Mouse (Mus musculus): Measurements from ENCODE around the gene Bbip1. TPM values are rescaled to one million over a fixed set of nuclear protein-coding genes. Genes with fewer than 3 reads are reported as not detected.

Gene Bbip1
- polyA plus RNA-seq, 1 experiment = 31.0 TPM

GRCm38 (mm10) chr19:53892838-53893359, 51.5 kb downstream of the Bbip1 start:
- Histone ChIP-seq H3K36me3 (ENCODE audit: control insufficient read depth, insufficient read depth) (no peaks in the 10 kb centered on the region), H3K4me2 (ENCODE audit: low read depth) (peak overlapping the region; percentile 1), H3K79me2 (ENCODE audit: control insufficient read depth, insufficient read depth) (no peaks in the 10 kb centered on the region), H3ac (ENCODE audit: control insufficient read depth, insufficient read length) (no peak overlapping the region), H3K27me3 (ENCODE audit: control insufficient read depth, insufficient read depth, insufficient read length) (no peaks in the 10 kb centered on the region), H3K4me3 (no peak overlapping the region)
- TF ChIP-seq REST (IDR thresholded peaks at IDR 0.05; ENCODE audit: insufficient read depth, insufficient read length) (no peak), MAX (IDR thresholded peaks at IDR 0.05; ENCODE audit: low read depth) (no peak), E2F4 (IDR thresholded peaks at IDR 0.05; ENCODE audit: insufficient read depth) (no peak), TCF12 (IDR thresholded peaks at IDR 0.05; ENCODE audit: insufficient read depth, poor library complexity, severe bottlenecking) (no peak)

DNA sequence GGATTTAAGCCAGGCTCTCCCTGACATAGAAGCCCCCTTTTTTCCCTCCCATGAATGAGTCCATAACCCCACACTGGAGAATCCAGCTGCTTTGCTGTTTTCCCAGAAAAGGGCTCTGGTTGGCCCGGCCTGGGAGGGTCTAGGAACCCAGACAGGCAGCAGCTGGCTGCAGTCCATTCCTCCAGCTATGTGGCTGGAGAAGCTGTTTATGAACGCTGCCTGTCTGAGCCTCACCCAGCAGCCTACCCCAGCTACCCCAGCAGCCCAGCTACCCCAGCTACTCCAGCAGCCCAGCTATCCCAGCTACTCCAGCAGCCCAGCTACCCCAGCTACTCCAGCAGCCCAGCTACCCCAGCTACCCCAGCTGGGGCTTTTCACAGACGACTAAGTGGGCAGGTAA, 52.4 kb downstream of the Bbip1 start, which contains the start of gene Pdcd4:
Pdcd4 (plus strand) TSS at position 171 of the 400 bp plus-strand sequence.
- Histone ChIP-seq H3K79me2 (ENCODE audit: control insufficient read depth, insufficient read depth) (no peaks in the 10 kb centered on the region), H3K36me3 (ENCODE audit: control insufficient read depth, insufficient read depth) (no peaks in the 10 kb centered on the region), H3ac (ENCODE audit: control insufficient read depth, insufficient read length) (no peak within 1 kb of the TSS), H3K4me2 (ENCODE audit: low read depth) (peak within 1 kb of the TSS; percentile 1), H3K27me3 (ENCODE audit: control insufficient read depth, insufficient read depth, insufficient read length) (no peaks in the 10 kb centered on the region), H3K4me3 (no peak within 1 kb of the TSS)
- TF ChIP-seq MYOD1 (IDR thresholded peaks at IDR 0.05; ENCODE audit: control insufficient read depth in 1 of 3, insufficient read length in 2 of 3, low read depth in 2 of 3) = peak in 1 of 3 experiments; percentile 11
- TF ChIP-seq TCF3 (IDR thresholded peaks at IDR 0.05; ENCODE audit: insufficient read length, low read depth) = no peak
- TF ChIP-seq TCF12 (IDR thresholded peaks at IDR 0.05; ENCODE audit: insufficient read depth, poor library complexity, severe bottlenecking) = no peak
- no peak for TF ChIP-seq MAX (IDR thresholded peaks at IDR 0.05; ENCODE audit: low read depth)
- TF ChIP-seq USF1 (IDR thresholded peaks at IDR 0.05; ENCODE audit: low read depth) = no peak
- TF ChIP-seq POLR2A (IDR thresholded peaks at IDR 0.05; ENCODE audit: insufficient read length, low read depth) = no peak
- no peak for TF ChIP-seq SRF (IDR thresholded peaks at IDR 0.05; ENCODE audit: control insufficient read depth, insufficient read length, low read depth)
- no peak for TF ChIP-seq CEBPB (IDR thresholded peaks at IDR 0.05; ENCODE audit: insufficient read depth, poor library complexity, severe bottlenecking)
- TF ChIP-seq POLR2AphosphoS2 (IDR thresholded peaks at IDR 0.05; ENCODE audit: insufficient read length, low read depth) = no peak
- TF ChIP-seq MYOG (IDR thresholded peaks at IDR 0.05; ENCODE audit: control insufficient read depth in 1 of 3, insufficient read depth in 1 of 3, insufficient read length in 2 of 3, low read depth in 2 of 3) = peak in 1 of 3 experiments; percentile 47
- TF ChIP-seq REST (IDR thresholded peaks at IDR 0.05; ENCODE audit: insufficient read depth, insufficient read length) = no peak
- TF ChIP-seq E2F4 (IDR thresholded peaks at IDR 0.05; ENCODE audit: insufficient read depth) = no peak

DNA sequence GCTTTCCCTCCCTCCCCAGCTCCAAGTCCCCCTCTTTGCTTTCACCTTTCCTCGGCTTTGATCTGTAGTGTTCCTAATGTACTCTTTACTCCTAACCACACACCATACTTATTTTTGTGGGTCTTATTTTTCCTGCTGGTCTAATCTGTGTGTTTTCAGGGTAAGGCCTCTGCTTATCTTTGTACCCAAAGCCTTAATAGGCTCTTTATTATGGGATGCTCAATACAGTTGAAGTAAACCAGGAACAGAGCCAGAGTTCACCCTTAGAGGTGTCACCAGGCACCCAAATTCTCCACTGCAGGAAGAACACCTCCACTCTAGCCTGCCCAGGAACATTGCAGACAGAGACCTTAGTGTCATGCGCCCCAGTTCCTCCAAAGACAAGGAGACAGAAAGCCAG, 52.9 kb downstream of the Bbip1 start:
- TF ChIP-seq MYOD1 (IDR thresholded peaks at IDR 0.05; ENCODE audit: control insufficient read depth in 1 of 3, insufficient read length in 2 of 3, low read depth in 2 of 3) (no peak), TCF12 (IDR thresholded peaks at IDR 0.05; ENCODE audit: insufficient read depth, poor library complexity, severe bottlenecking) (no peak), E2F4 (IDR thresholded peaks at IDR 0.05; ENCODE audit: insufficient read depth) (no peak), POLR2A (IDR thresholded peaks at IDR 0.05; ENCODE audit: insufficient read length, low read depth) (no peak), MAX (IDR thresholded peaks at IDR 0.05; ENCODE audit: low read depth) (no peak), CEBPB (IDR thresholded peaks at IDR 0.05; ENCODE audit: insufficient read depth, poor library complexity, severe bottlenecking) (no peak), USF1 (IDR thresholded peaks at IDR 0.05; ENCODE audit: low read depth) (no peak), REST (IDR thresholded peaks at IDR 0.05; ENCODE audit: insufficient read depth, insufficient read length) (no peak), SRF (IDR thresholded peaks at IDR 0.05; ENCODE audit: control insufficient read depth, insufficient read length, low read depth) (no peak), MYOG (IDR thresholded peaks at IDR 0.05; ENCODE audit: control insufficient read depth in 1 of 3, insufficient read depth in 1 of 3, insufficient read length in 2 of 3, low read depth in 2 of 3) (no peak), POLR2AphosphoS2 (IDR thresholded peaks at IDR 0.05; ENCODE audit: insufficient read length, low read depth) (no peak)
- H3ac ChIP-seq (ENCODE audit: control insufficient read depth, insufficient read length) = no peak overlapping the region
- H3K4me3 ChIP-seq = no peak overlapping the region

DNA sequence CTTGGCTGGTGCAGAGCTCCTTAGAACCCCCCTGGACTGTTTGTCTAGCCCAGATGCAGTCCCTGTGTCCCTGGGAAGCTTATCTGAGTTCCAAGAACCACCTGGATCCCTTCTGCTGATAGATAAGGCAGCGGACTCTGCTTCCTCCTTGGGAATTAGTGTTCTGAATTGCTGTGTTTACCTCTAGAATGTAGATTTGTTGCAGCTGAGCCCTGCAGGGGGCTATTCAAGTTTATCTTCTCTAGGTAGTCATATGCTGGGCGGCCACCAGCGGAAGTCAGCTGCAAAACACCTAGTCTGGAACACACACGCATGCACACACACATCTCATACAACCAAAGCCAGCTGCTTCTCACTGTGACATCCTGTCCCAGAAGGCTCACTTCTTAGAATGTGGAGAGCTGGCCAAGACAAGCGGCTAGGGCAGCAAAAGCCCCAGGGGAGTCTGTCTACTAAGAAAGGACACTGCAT, 53.6 kb downstream of the Bbip1 start:
- H3ac ChIP-seq (ENCODE audit: control insufficient read depth, insufficient read length) = no peak overlapping the region
- H3K79me2 ChIP-seq (ENCODE audit: control insufficient read depth, insufficient read depth) = no peaks in the 10 kb centered on the region
- TF ChIP-seq MYOG (IDR thresholded peaks at IDR 0.05; ENCODE audit: control insufficient read depth in 1 of 3, insufficient read depth in 1 of 3, insufficient read length in 2 of 3, low read depth in 2 of 3) (peak in 1 of 3 experiments; percentile 9), REST (IDR thresholded peaks at IDR 0.05; ENCODE audit: insufficient read depth, insufficient read length) (no peak)
- no peaks in the 10 kb centered on the region for H3K36me3 ChIP-seq (ENCODE audit: control insufficient read depth, insufficient read depth)
- no peak overlapping the region for H3K4me3 ChIP-seq
- no peaks in the 10 kb centered on the region for H3K27me3 ChIP-seq (ENCODE audit: control insufficient read depth, insufficient read depth, insufficient read length)
- no peak overlapping the region for H3K4me2 ChIP-seq (ENCODE audit: low read depth)

More for the DNA sequence above, 52.9 kb downstream of the Bbip1 start:
- H3K79me2 ChIP-seq (ENCODE audit: control insufficient read depth, insufficient read depth) = no peaks in the 10 kb centered on the region
- no peak overlapping the region for H3K4me2 ChIP-seq (ENCODE audit: low read depth)
- no peaks in the 10 kb centered on the region for H3K27me3 ChIP-seq (ENCODE audit: control insufficient read depth, insufficient read depth, insufficient read length)
- H3K36me3 ChIP-seq (ENCODE audit: control insufficient read depth, insufficient read depth) = no peaks in the 10 kb centered on the region

DNA sequence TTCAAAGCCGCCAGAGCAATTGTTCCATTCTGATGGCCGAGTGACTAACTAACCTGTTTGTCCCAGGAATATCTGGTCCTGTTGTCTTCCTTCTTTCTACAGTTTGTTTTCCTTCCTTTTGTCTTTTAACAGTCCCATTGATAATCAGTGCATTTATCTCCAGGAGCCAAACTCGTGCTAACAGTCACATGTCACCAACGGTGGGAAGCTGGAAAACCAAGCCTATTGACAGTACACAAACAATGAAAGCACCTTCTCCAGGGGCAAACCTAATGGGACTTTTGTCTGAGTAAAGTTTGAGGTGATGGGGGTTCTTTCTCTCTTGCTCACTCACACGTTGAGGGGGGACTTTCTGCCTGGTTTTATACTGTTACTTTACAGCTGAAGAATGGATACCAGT, 54.2 kb downstream of the Bbip1 start:
- H3ac ChIP-seq (ENCODE audit: control insufficient read depth, insufficient read length) = no peak overlapping the region
- no peaks in the 10 kb centered on the region for H3K79me2 ChIP-seq (ENCODE audit: control insufficient read depth, insufficient read depth)
- no peak overlapping the region for H3K4me2 ChIP-seq (ENCODE audit: low read depth)
- H3K27me3 ChIP-seq (ENCODE audit: control insufficient read depth, insufficient read depth, insufficient read length) = no peaks in the 10 kb centered on the region
- no peak overlapping the region for H3K4me3 ChIP-seq
- TF ChIP-seq MYOD1 (IDR thresholded peaks at IDR 0.05; ENCODE audit: control insufficient read depth in 1 of 3, insufficient read length in 2 of 3, low read depth in 2 of 3) = no peak
- TF ChIP-seq SRF (IDR thresholded peaks at IDR 0.05; ENCODE audit: control insufficient read depth, insufficient read length, low read depth) = no peak
- no peak for TF ChIP-seq MYOG (IDR thresholded peaks at IDR 0.05; ENCODE audit: control insufficient read depth in 1 of 3, insufficient read depth in 1 of 3, insufficient read length in 2 of 3, low read depth in 2 of 3)
- no peak for TF ChIP-seq POLR2A (IDR thresholded peaks at IDR 0.05; ENCODE audit: insufficient read length, low read depth)
- TF ChIP-seq CEBPB (IDR thresholded peaks at IDR 0.05; ENCODE audit: insufficient read depth, poor library complexity, severe bottlenecking) = no peak
- no peak for TF ChIP-seq MAX (IDR thresholded peaks at IDR 0.05; ENCODE audit: low read depth)
- TF ChIP-seq TCF12 (IDR thresholded peaks at IDR 0.05; ENCODE audit: insufficient read depth, poor library complexity, severe bottlenecking) = no peak
- no peak for TF ChIP-seq USF1 (IDR thresholded peaks at IDR 0.05; ENCODE audit: low read depth)
- no peak for TF ChIP-seq TCF3 (IDR thresholded peaks at IDR 0.05; ENCODE audit: insufficient read length, low read depth)
- TF ChIP-seq REST (IDR thresholded peaks at IDR 0.05; ENCODE audit: insufficient read depth, insufficient read length) = no peak
- TF ChIP-seq E2F4 (IDR thresholded peaks at IDR 0.05; ENCODE audit: insufficient read depth) = no peak
- no peak for TF ChIP-seq POLR2AphosphoS2 (IDR thresholded peaks at IDR 0.05; ENCODE audit: insufficient read length, low read depth)
- H3K36me3 ChIP-seq (ENCODE audit: control insufficient read depth, insufficient read depth) = no peaks in the 10 kb centered on the region
